Mouse (Mus musculus): ENCODE measurements at regions not wholly inside any gene's neighbourhood (a gene's known extent, or its start where the extent isn't known, plus 50 kb on each side); places are given as distances from the start of the nearest gene placed in this dataset.

- TF ChIP-seq CTCF (IDR thresholded peaks at IDR 0.05; ENCODE audit: low read depth) (peak; percentile 15; the same call in 1 of the 2 replicates), EP300 (IDR thresholded peaks at IDR 0.05; ENCODE audit: low read depth) (no peak)
Measured at GRCm38 (mm10) chr1:151065090-151065567, 71.9 kb upstream of the Hmcn1 start.

Measured in liver, postnatal 0 days (tissue).